ENCODE assay signal across 10 mouse cellular contexts in genomic region chr19:46727140-46727736, GRCm38 (mm10). TPM values are rescaled to one million over a fixed set of nuclear protein-coding genes. Genes with fewer than 3 reads are reported as not detected.
DNase-seq lines count a peak whose midpoint lies in the region; ATAC-seq lines count a peak whose summit lies in the region.
"Had no signal": no experiment of that assay in that cellular context is flagged by ENCODE, and none has a peak within 500 bp of the region (broad histone marks: within the 10 kb centered on the region; RNA-seq: fewer than 3 reads in every experiment).

No protein-coding gene starts in this region.

- peaks cover 18% of the 10 kb centered on the region for H3K4me1 ChIP-seq in heart, embryonic 10.5 days
- H3K4me1 ChIP-seq in heart, embryonic 11.5 days (ENCODE audit: control insufficient read depth, insufficient read depth, low read length): peaks cover 14% of the 10 kb centered on the region
- H3K4me1 ChIP-seq in kidney, embryonic 15.5 days: peaks cover 10% of the 10 kb centered on the region; the same call in 1 of the 2 replicates
- H3K4me1 ChIP-seq in midbrain, embryonic 12.5 days: peaks cover 6% of the 10 kb centered on the region; the same call in 1 of the 2 replicates

- peaks cover 42% of the 10 kb centered on the region for H3K36me3 ChIP-seq in heart, embryonic 10.5 days
- peaks cover 8% of the 10 kb centered on the region for H3K36me3 ChIP-seq in heart, embryonic 11.5 days (ENCODE audit: control insufficient read depth, insufficient read depth, low read length)
- H3K36me3 ChIP-seq in kidney, embryonic 15.5 days: peaks cover 12% of the 10 kb centered on the region; the same call in 1 of the 2 replicates
- no peaks in the 10 kb centered on the region for H3K36me3 ChIP-seq in midbrain, embryonic 12.5 days

- peak; percentile 68 for DNase-seq in heart, embryonic 10.5 days (ENCODE audit: low spot score)
- peak; percentile 77 for DNase-seq in embryo, embryonic 10.5 days (ENCODE audit: low spot score)
- DNase-seq in gastrocnemius, postnatal 25 days: no peak
- no peak for DNase-seq in adipocyte (ENCODE audit: low spot score)
- DNase-seq in left cerebral cortex, adult 9 months (ENCODE audit: low spot score in 2 of 2): no peak

- H3K4me3 ChIP-seq in heart, embryonic 10.5 days: no peak overlapping the region; the same call in 1 of the 2 replicates
- no peak overlapping the region for H3K4me3 ChIP-seq in heart, embryonic 11.5 days (ENCODE audit: low read depth, low read length)
- H3K4me3 ChIP-seq in kidney, embryonic 15.5 days (replicated peaks): no peak overlapping the region
- H3K4me3 ChIP-seq in midbrain, embryonic 12.5 days: no peak overlapping the region

- no peak for ATAC-seq in heart, embryonic 11.5 days (replicated peaks; ENCODE audit: insufficient number of reproducible peaks, low FRiP score, low TSS enrichment)
- peak; percentile 66; the same call in 1 of the 2 replicates for ATAC-seq in kidney, embryonic 15.5 days (replicated peaks; ENCODE audit: low FRiP score)
- ATAC-seq in midbrain, embryonic 12.5 days (ENCODE audit: low FRiP score, low read depth): peak; percentile 60; the same call in 1 of the 2 replicates

- H3K4me2 ChIP-seq in heart, embryonic 11.5 days: no peak overlapping the region
- H3K4me2 ChIP-seq in kidney, embryonic 15.5 days: no peak overlapping the region
- H3K4me2 ChIP-seq in midbrain, embryonic 12.5 days (replicated peaks): no peak overlapping the region

- no peak overlapping the region for H3K27ac ChIP-seq in heart, embryonic 10.5 days
- H3K27ac ChIP-seq in heart, embryonic 11.5 days (ENCODE audit: low read depth, low read length): no peak overlapping the region
- 0 out of 2 replicates have a peak overlapping the region, but pooled peaks have one; percentile 22 for H3K27ac ChIP-seq in kidney, embryonic 15.5 days
- H3K27ac ChIP-seq in midbrain, embryonic 12.5 days (replicated peaks): peak overlapping the region; percentile 42; the same call in 1 of the 2 replicates

- H3K9ac ChIP-seq in heart, embryonic 11.5 days (ENCODE audit: low read depth, low read length): no peak overlapping the region
- no peak overlapping the region for H3K9ac ChIP-seq in kidney, embryonic 15.5 days
- no peak overlapping the region for H3K9ac ChIP-seq in midbrain, embryonic 12.5 days (replicated peaks)

- no peaks in the 10 kb centered on the region for H3K27me3 ChIP-seq in heart, embryonic 10.5 days (ENCODE audit: insufficient read depth, poor library complexity, severe bottlenecking)
- H3K27me3 ChIP-seq in heart, embryonic 11.5 days (ENCODE audit: control insufficient read depth, insufficient read depth, low read length): no peaks in the 10 kb centered on the region
- H3K27me3 ChIP-seq in kidney, embryonic 15.5 days: no peaks in the 10 kb centered on the region
- no peaks in the 10 kb centered on the region for H3K27me3 ChIP-seq in midbrain, embryonic 12.5 days
- H3K27me3 ChIP-seq: CH12.LX had no signal

- whole genome bisulfite sequencing in heart, embryonic 10.5 days: 50% methylated on average over 8 of the region's 8 CpGs
- 53% methylated on average over 8 of the region's 8 CpGs for WGBS in heart, embryonic 11.5 days (ENCODE audit: insufficient replicate concordance)
- WGBS in kidney, embryonic 15.5 days: 47% methylated on average over 8 of the region's 8 CpGs
- WGBS in midbrain, embryonic 12.5 days: 45% methylated on average over 8 of the region's 8 CpGs

- H3K9me3 ChIP-seq in heart, embryonic 10.5 days: no peaks in the 10 kb centered on the region
- no peaks in the 10 kb centered on the region for H3K9me3 ChIP-seq in heart, embryonic 11.5 days (replicated peaks; ENCODE audit: control insufficient read depth, low read length)
- no peaks in the 10 kb centered on the region for H3K9me3 ChIP-seq in kidney, embryonic 15.5 days (replicated peaks)
- no peaks in the 10 kb centered on the region for H3K9me3 ChIP-seq in midbrain, embryonic 12.5 days

RNA-seq across cellular contexts. Expression of gene As3mt, which starts 20.0 kb away (rescaled TPM):
- 46.2 and 55.0 TPM in 2 replicates for polyA plus RNA-seq in heart, embryonic 10.5 days (2016; fragmentation: Nextera tagmentation; extraction: Ambion mirVana)
- 47.6 and 54.2 TPM in 2 replicates for polyA plus RNA-seq in heart, embryonic 11.5 days (2014; fragmentation: Nextera tagmentation; extraction: Ambion mirVana)
- 45.6 and 47.0 TPM in 2 replicates for polyA plus RNA-seq in kidney, embryonic 15.5 days (2015; fragmentation: Nextera tagmentation; extraction: Ambion mirVana)
- polyA plus RNA-seq in midbrain, embryonic 12.5 days (2016; fragmentation: Nextera tagmentation; extraction: Ambion mirVana): 27.0 and 29.9 TPM in 2 replicates
- 10 to 100 TPM; 87.8 to 90.3 TPM for total RNA-seq in gastrocnemius, postnatal 25 days (2021)

RNA-seq across cellular contexts. Expression of gene Cnnm2, which starts 34.2 kb away (rescaled TPM):
- polyA plus RNA-seq in heart, embryonic 10.5 days (2016; fragmentation: Nextera tagmentation; extraction: Ambion mirVana): 2.7 and 3.0 TPM in 2 replicates
- polyA plus RNA-seq in heart, embryonic 11.5 days (2014; fragmentation: Nextera tagmentation; extraction: Ambion mirVana): 3.7 and 4.1 TPM in 2 replicates
- 6.1 and 7.9 TPM in 2 replicates for polyA plus RNA-seq in kidney, embryonic 15.5 days (2015; fragmentation: Nextera tagmentation; extraction: Ambion mirVana)
- polyA plus RNA-seq in midbrain, embryonic 12.5 days (2016; fragmentation: Nextera tagmentation; extraction: Ambion mirVana): 7.2 and 9.2 TPM in 2 replicates
- 1 to 10 TPM; 3.2 to 3.4 TPM for total RNA-seq in gastrocnemius, postnatal 25 days (2021)

RNA-seq across cellular contexts. Expression of gene Borcs7, which starts 37.5 kb away (rescaled TPM):
- polyA plus RNA-seq in heart, embryonic 10.5 days (2016; fragmentation: Nextera tagmentation; extraction: Ambion mirVana): 13.7 and 17.0 TPM in 2 replicates
- polyA plus RNA-seq in heart, embryonic 11.5 days (2014; fragmentation: Nextera tagmentation; extraction: Ambion mirVana): 14.7 and 16.5 TPM in 2 replicates
- 17.5 and 17.9 TPM in 2 replicates for polyA plus RNA-seq in kidney, embryonic 15.5 days (2015; fragmentation: Nextera tagmentation; extraction: Ambion mirVana)
- 17.2 and 17.3 TPM in 2 replicates for polyA plus RNA-seq in midbrain, embryonic 12.5 days (2016; fragmentation: Nextera tagmentation; extraction: Ambion mirVana)
- total RNA-seq in gastrocnemius, postnatal 25 days (2021): 10 to 100 TPM; 11.4 to 11.8 TPM

RNA-seq across cellular contexts. Expression of gene Cyp17a1, which starts 54.3 kb away (rescaled TPM):
- polyA plus RNA-seq in heart, embryonic 10.5 days (2016; fragmentation: Nextera tagmentation; extraction: Ambion mirVana): 0.40 and 1.2 TPM in 2 replicates
- polyA plus RNA-seq in heart, embryonic 11.5 days (2014; fragmentation: Nextera tagmentation; extraction: Ambion mirVana): 0.97 and 1.1 TPM in 2 replicates
- polyA plus RNA-seq in kidney, embryonic 15.5 days (2015; fragmentation: Nextera tagmentation; extraction: Ambion mirVana): 0.12 and 0.79 TPM in 2 replicates
- not detected in 2 replicates for polyA plus RNA-seq in midbrain, embryonic 12.5 days (2016; fragmentation: Nextera tagmentation; extraction: Ambion mirVana)
- not detected for total RNA-seq in gastrocnemius, postnatal 25 days (2021)
- total RNA-seq: CH12.LX; megakaryocyte progenitor cell, adult 5-6 weeks had no signal

Comparison
In these comparisons a context has a peak if more than half of its experiments do, and no peak if none do; other contexts are left out.
1. DNase-seq: peak in heart, embryonic 10.5 days (single experiment) and embryo, embryonic 10.5 days (single experiment); none in gastrocnemius, postnatal 25 days (single experiment), adipocyte (single experiment) and left cerebral cortex, adult 9 months (0 of 2).
2. H3K27ac ChIP-seq: peak in kidney, embryonic 15.5 days (single experiment) and midbrain, embryonic 12.5 days (single experiment); none in heart, embryonic 10.5 days (single experiment) and heart, embryonic 11.5 days (single experiment).